Mouse (Mus musculus): ENCODE results near the gene Ankrd13b.

DNA sequence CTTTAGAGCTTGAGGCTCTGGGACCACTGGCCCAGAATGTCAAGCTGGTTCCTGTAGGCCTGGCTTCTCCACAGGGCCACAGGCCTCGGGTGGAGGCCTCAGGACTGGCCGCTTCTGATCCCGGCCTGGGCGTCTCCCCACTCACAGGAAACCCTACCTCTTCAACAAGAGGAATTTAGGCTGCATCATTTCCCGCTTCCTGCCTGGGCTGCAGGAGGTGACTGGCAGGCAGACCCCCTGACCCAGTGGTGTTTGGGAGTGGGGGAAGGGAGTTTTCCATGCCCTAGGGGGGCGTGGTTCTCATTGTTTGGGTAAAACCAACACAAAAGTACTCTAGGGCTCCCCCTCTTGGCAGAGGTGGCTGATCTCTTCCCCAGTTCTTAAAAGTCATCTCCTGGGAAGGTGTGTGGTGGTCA, 7.9 kb upstream of the Ankrd13b start:
- peak; percentile 27; the same call in 1 of the 2 replicates for TF ChIP-seq CTCF (IDR thresholded peaks at IDR 0.05; ENCODE audit: low read depth, low read length)
- TF ChIP-seq POLR2A (IDR thresholded peaks at IDR 0.05; ENCODE audit: extremely low read depth, insufficient read depth, low read length) = no peak

Data from liver, adult 2 months (tissue).